Mouse (Mus musculus): ENCODE data around the gene H2-DMa.

Gene H2-DMa

GRCm38 (mm10) chr17:34102831-34103230 lies 16.5 kb upstream of the H2-DMa start:
- no peak for DNase-seq (ENCODE audit: extremely low read depth, insufficient read length, low spot score)

GRCm38 (mm10) chr17:34104804-34105203 lies 14.5 kb upstream of the H2-DMa start:
- DNase-seq (ENCODE audit: extremely low read depth, insufficient read length, low spot score) = no peak

- no peak for DNase-seq (ENCODE audit: extremely low read depth, insufficient read length, low spot score)
Measured at GRCm38 (mm10) chr17:34106555-34106954, 12.8 kb upstream of the H2-DMa start.

GRCm38 (mm10) chr17:34107109-34107867 lies 12.1 kb upstream of the H2-DMa start:
- DNase-seq (ENCODE audit: extremely low read depth, insufficient read length, low spot score) = no peak

GRCm38 (mm10) chr17:34108460-34108859 lies 10.9 kb upstream of the H2-DMa start:
- no peak for DNase-seq (ENCODE audit: extremely low read depth, insufficient read length, low spot score)

- no peak for DNase-seq (ENCODE audit: extremely low read depth, insufficient read length, low spot score)
Measured at GRCm38 (mm10) chr17:34109038-34109805, 10.1 kb upstream of the H2-DMa start.

GRCm38 (mm10) chr17:34109806-34110195 lies 9.5 kb upstream of the H2-DMa start:
- no peak for DNase-seq (ENCODE audit: extremely low read depth, insufficient read length, low spot score)

GRCm38 (mm10) chr17:34110309-34110708 lies 9.0 kb upstream of the H2-DMa start:
- no peak for DNase-seq (ENCODE audit: extremely low read depth, insufficient read length, low spot score)

- no peak for DNase-seq (ENCODE audit: extremely low read depth, insufficient read length, low spot score)
Measured at GRCm38 (mm10) chr17:34114114-34114513, 5.2 kb upstream of the H2-DMa start.

- peak; percentile 49 for DNase-seq (ENCODE audit: extremely low read depth, insufficient read length, low spot score)
Measured at GRCm38 (mm10) chr17:34116736-34117370, 2.5 kb upstream of the H2-DMa start.

- peak; percentile 47 for DNase-seq (ENCODE audit: extremely low read depth, insufficient read length, low spot score)
Measured at GRCm38 (mm10) chr17:34117421-34118112, 1.8 kb upstream of the H2-DMa start.

GRCm38 (mm10) chr17:34118113-34118872 lies 1.0 kb upstream of the H2-DMa start:
- DNase-seq (ENCODE audit: extremely low read depth, insufficient read length, low spot score) = peak; percentile 67

- DNase-seq (ENCODE audit: extremely low read depth, insufficient read length, low spot score) = no peak
Measured at GRCm38 (mm10) chr17:34118873-34119248, 480 bp upstream of the H2-DMa start.

GRCm38 (mm10) chr17:34120180-34120723 lies 911 bp downstream of the H2-DMa start:
- DNase-seq (ENCODE audit: extremely low read depth, insufficient read length, low spot score) = peak; percentile 86

GRCm38 (mm10) chr17:34120814-34121171 lies 1.5 kb downstream of the H2-DMa start:
- DNase-seq (ENCODE audit: extremely low read depth, insufficient read length, low spot score) = no peak

GRCm38 (mm10) chr17:34121172-34121878 lies 2.0 kb downstream of the H2-DMa start:
- DNase-seq (ENCODE audit: extremely low read depth, insufficient read length, low spot score) = peak; percentile 95

- no peak for DNase-seq (ENCODE audit: extremely low read depth, insufficient read length, low spot score)
Measured at GRCm38 (mm10) chr17:34121879-34122187, 2.5 kb downstream of the H2-DMa start.

- DNase-seq (ENCODE audit: extremely low read depth, insufficient read length, low spot score) = peak; percentile 99
Measured at GRCm38 (mm10) chr17:34122188-34122984, 3.0 kb downstream of the H2-DMa start, which contains the start of gene Brd2. Gene Brd2, minus strand, starts transcription at chr17:34122634.

GRCm38 (mm10) chr17:34123111-34123510 lies 3.8 kb downstream of the H2-DMa start:
- no peak for DNase-seq (ENCODE audit: extremely low read depth, insufficient read length, low spot score)

Data from 3134 (cell line).